Mouse (Mus musculus) liver, postnatal 0 days (tissue): ENCODE measurements at regions not wholly inside any gene's neighbourhood (a gene's known extent, or its start where the extent isn't known, plus 50 kb on each side); places are given as distances from the start of the nearest gene placed in this dataset.

Experiments
- CTCF ChIP-seq: sonication (generic); IDR thresholded peaks from 2 replicates; pipeline ENCODE4 v1.5.1; 2016; ENCODE audit warnings: antibody characterized with exemption, low read depth
- EP300 ChIP-seq: IDR thresholded peaks from 2 replicates; pipeline ENCODE4 v1.6.1; 2016; ENCODE audit warnings: antibody characterized with exemption, low read depth, mild to moderate bottlenecking

DNA sequence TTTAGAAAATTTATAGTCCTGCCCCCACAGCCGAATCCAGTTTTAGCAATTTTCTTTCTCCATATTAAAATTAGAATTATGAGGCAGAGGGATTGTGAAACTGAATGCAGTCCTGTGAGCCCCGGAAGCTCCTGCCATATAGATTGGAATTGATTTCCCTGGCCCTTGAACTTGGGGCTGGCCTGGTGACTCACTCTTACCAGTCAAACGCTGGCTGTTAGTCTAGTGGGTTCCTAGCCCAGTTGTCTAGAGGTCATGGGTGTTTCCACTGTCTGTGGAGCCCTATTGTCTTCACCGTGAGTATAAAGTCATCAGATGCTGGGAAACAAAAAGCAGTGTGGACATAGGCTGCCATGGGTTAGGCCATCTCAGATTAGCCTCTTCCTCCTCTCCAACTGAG lies 173.2 kb upstream of the Camk1g start:
- TF ChIP-seq CTCF = no peak
- TF ChIP-seq EP300 = peak; percentile 69
